Mouse (Mus musculus): Measurements from ENCODE around the gene Ntmt1. TPM values are rescaled to one million over a fixed set of nuclear protein-coding genes. Genes with fewer than 3 reads are reported as not detected.

Gene Ntmt1
- polyA plus RNA-seq, 1 experiment from 2014 or later = 84.5 TPM

GRCm38 (mm10) chr2:30807147-30807647, 429 bp upstream of the Ntmt1 start:
- 9% methylated on average over 28 of the region's 28 CpGs for WGBS
- H3K9ac ChIP-seq = peak overlapping the region; percentile 53
- H3K36me3 ChIP-seq = peaks cover 2% of the 10 kb centered on the region; the same call in 1 of the 2 replicates
- peak overlapping the region; percentile 61 for H3K27ac ChIP-seq
- H3K27me3 ChIP-seq (replicated peaks) = 0 out of 2 replicates have a peak, but pooled peaks cover 3% of the 10 kb centered on the region
- H3K9me3 ChIP-seq = no peaks in the 10 kb centered on the region
- H3K4me3 ChIP-seq (replicated peaks) = peak overlapping the region; percentile 78
- peaks cover 18% of the 10 kb centered on the region for H3K4me1 ChIP-seq (replicated peaks)
- ATAC-seq = peak; percentile 34
- H3K4me2 ChIP-seq (replicated peaks) = peak overlapping the region; percentile 89

DNA sequence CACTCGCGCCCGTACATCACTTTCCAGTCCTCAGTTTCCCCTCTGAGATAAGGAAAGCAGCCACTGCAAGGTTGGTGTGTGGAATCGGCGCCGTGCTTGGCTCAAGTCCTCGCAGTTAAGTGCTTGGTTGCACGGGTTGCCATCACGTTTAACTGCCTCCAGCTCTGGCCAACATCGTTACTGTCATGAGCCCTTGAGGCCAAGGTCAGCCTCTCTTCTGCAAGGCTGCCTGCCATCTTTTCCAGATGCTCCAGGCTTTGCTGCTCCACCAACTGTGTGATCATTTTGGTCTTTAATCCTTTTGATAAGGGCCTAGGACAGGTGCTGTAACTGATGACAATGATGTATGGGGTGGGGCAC, 650 bp downstream of the Ntmt1 start:
- Histone ChIP-seq H3K4me1 (replicated peaks) (peaks cover 18% of the 10 kb centered on the region), H3K4me3 (replicated peaks) (peak overlapping the region; percentile 78), H3K27ac (peak overlapping the region; percentile 80), H3K9ac (peak overlapping the region; percentile 93), H3K27me3 (replicated peaks) (0 out of 2 replicates have a peak, but pooled peaks cover 3% of the 10 kb centered on the region), H3K4me2 (replicated peaks) (peak overlapping the region; percentile 89), H3K9me3 (no peaks in the 10 kb centered on the region), H3K36me3 (peaks cover 9% of the 10 kb centered on the region)
- 2% methylated on average over 10 of the region's 10 CpGs for WGBS
- no peak; the same call in 1 of the 2 replicates for ATAC-seq

DNA sequence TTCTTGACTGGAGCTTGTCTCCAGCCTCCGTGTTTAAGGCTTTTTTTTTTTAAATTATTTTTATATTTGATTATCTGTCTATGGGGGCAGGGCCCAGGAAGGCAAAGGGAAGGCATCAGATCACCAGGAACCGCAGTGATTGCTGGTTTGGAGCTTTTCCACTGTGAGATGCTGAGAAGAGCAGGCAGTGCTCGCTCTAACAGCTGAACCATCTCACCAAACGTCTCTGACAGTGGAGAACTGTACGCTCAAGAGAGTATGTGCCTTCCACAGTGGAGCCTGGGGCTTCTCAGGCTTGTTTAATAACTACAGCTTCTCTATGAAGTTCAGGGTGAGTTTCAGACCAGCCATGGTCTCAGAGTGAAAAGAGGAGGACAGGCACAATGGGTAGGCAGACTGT, 1.9 kb downstream of the Ntmt1 start:
- Histone ChIP-seq H3K9me3 (no peaks in the 10 kb centered on the region), H3K27ac (no peak overlapping the region), H3K27me3 (replicated peaks) (no peaks in the 10 kb centered on the region), H3K36me3 (peaks cover 18% of the 10 kb centered on the region), H3K4me2 (replicated peaks) (peak overlapping the region; percentile 89), H3K4me1 (replicated peaks) (peaks cover 18% of the 10 kb centered on the region), H3K4me3 (replicated peaks) (no peak overlapping the region), H3K9ac (no peak overlapping the region)
- no peak for ATAC-seq
- 41% methylated on average over 5 of the region's 5 CpGs for WGBS

DNA sequence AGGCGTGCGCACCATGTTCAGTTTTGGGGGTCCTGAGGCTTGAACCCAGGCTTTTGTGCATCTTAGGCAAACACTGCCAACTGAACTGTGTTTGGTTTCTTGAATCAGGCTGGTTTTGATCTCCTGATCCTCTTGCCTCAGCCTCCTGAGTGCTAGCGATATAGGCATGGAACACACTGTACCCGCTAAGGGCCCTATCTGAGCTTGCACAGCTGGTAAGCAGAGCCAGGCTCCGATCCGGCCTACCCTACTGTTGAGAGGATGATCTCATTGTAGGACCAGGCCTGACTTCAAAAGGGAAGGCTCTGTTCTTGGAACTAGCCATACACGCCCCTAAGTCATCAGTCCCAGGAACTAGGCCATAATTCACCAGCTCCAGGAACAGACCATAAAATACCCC, 2.9 kb downstream of the Ntmt1 start:
- H3K4me1 ChIP-seq (replicated peaks) = peaks cover 18% of the 10 kb centered on the region
- H3K4me3 ChIP-seq (replicated peaks) = no peak overlapping the region
- WGBS = 81% methylated on average over 7 of the region's 7 CpGs
- H3K4me2 ChIP-seq (replicated peaks) = no peak overlapping the region
- no peak overlapping the region for H3K27ac ChIP-seq
- peaks cover 24% of the 10 kb centered on the region for H3K36me3 ChIP-seq
- H3K9me3 ChIP-seq = no peaks in the 10 kb centered on the region
- no peaks in the 10 kb centered on the region for H3K27me3 ChIP-seq (replicated peaks)
- no peak for ATAC-seq
- H3K9ac ChIP-seq = no peak overlapping the region

- Histone ChIP-seq H3K36me3 (peaks cover 59% of the 10 kb centered on the region), H3K9ac (no peak overlapping the region), H3K9me3 (no peaks in the 10 kb centered on the region), H3K4me1 (replicated peaks) (no peaks in the 10 kb centered on the region), H3K27ac (no peak overlapping the region), H3K4me3 (replicated peaks) (no peak overlapping the region), H3K27me3 (replicated peaks) (no peaks in the 10 kb centered on the region), H3K4me2 (replicated peaks) (no peak overlapping the region)
- 68% methylated on average over 1 of the region's 1 CpGs for WGBS
- ATAC-seq = no peak
Observed at GRCm38 (mm10) chr2:30816383-30816782, 8.8 kb downstream of the Ntmt1 start.

GRCm38 (mm10) chr2:30819873-30820272, 12.2 kb downstream of the Ntmt1 start:
- H3K27ac ChIP-seq = no peak overlapping the region
- no peaks in the 10 kb centered on the region for H3K27me3 ChIP-seq (replicated peaks)
- H3K9me3 ChIP-seq = no peaks in the 10 kb centered on the region
- no peak overlapping the region for H3K4me3 ChIP-seq (replicated peaks)
- 92% methylated on average over 5 of the region's 5 CpGs for WGBS
- H3K9ac ChIP-seq = no peak overlapping the region
- no peak for ATAC-seq
- peaks cover 71% of the 10 kb centered on the region for H3K36me3 ChIP-seq
- H3K4me2 ChIP-seq (replicated peaks) = no peak overlapping the region
- H3K4me1 ChIP-seq (replicated peaks) = peaks cover 19% of the 10 kb centered on the region

DNA sequence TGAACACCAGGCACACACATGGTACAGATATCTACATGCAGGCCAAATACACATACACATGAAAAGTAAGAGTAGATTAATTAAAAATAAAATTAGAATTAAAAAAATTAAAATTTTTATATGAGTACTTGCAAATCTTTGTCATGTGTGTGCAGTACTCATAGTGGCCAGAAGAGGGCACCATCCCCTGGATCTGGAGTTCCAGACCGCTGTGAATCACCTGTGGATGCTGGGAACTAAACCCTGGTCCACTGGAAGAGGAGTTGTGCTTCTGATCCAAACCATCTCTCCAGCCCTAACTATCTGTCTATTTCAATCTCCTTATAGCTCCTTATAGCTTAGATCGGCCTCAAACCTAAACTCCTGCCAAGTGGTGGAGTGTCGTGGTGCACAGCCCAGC, 13.4 kb downstream of the Ntmt1 start:
- H3K27me3 ChIP-seq (replicated peaks) = no peaks in the 10 kb centered on the region
- H3K4me1 ChIP-seq (replicated peaks) = peaks cover 19% of the 10 kb centered on the region
- peaks cover 67% of the 10 kb centered on the region for H3K36me3 ChIP-seq
- no peaks in the 10 kb centered on the region for H3K9me3 ChIP-seq
- WGBS = 95% methylated on average over 3 of the region's 3 CpGs
- no peak overlapping the region for H3K4me3 ChIP-seq (replicated peaks)
- ATAC-seq = no peak
- no peak overlapping the region for H3K9ac ChIP-seq
- H3K4me2 ChIP-seq (replicated peaks) = no peak overlapping the region
- H3K27ac ChIP-seq = no peak overlapping the region

- peaks cover 31% of the 10 kb centered on the region for H3K4me1 ChIP-seq (replicated peaks)
- no peaks in the 10 kb centered on the region for H3K9me3 ChIP-seq
- no peak for ATAC-seq
- H3K36me3 ChIP-seq = peaks cover 60% of the 10 kb centered on the region
- H3K4me2 ChIP-seq (replicated peaks) = no peak overlapping the region
- no peak overlapping the region for H3K9ac ChIP-seq
- no peak overlapping the region for H3K27ac ChIP-seq
- WGBS = 89% methylated on average over 8 of the region's 8 CpGs
- no peaks in the 10 kb centered on the region for H3K27me3 ChIP-seq (replicated peaks)
- no peak overlapping the region for H3K4me3 ChIP-seq (replicated peaks)
Observed at GRCm38 (mm10) chr2:30822460-30822859, 14.8 kb downstream of the Ntmt1 start.

DNA sequence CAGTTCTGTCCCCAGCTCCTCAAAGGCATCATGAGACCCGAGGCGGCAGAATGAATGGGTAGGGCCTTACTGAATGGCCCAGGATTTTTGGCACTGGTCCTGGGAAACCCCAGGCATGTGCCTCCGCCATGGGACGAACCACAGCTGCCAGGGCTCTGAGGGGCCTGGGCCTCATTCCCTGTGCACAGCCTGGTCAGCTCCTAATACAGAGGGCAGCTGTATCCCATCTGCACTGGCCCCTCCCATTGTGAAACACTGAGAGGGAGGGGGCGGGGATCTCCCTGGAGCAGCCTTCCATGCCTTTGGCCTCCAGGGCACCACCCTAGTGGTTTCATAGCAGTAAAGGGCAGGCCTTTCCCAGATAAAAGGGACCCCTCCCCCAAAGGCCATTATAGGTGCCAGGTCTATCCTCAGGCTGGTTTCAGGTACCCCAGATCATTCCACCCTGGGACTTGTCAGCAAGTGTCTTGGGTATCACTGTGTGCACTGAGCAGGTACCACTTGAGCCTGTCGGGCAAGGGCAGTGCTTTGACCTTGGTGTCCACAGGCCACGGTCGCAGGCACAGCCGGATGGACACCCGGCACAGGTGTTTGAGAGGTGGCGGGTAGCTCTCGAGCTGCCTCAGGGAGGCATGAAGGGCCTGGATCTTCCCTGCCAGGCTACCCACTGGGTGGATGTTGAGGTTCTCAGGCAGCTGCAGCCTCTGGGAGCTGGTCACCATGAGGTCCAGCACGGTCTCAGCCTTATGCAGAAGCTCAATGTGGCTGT, 15.9 kb downstream of the Ntmt1 start:
- peak overlapping the region; percentile 20; the same call in 1 of the 2 replicates for H3K9ac ChIP-seq
- H3K4me3 ChIP-seq (replicated peaks) = no peak overlapping the region
- WGBS = 65% methylated on average over 13 of the region's 13 CpGs
- H3K9me3 ChIP-seq = no peaks in the 10 kb centered on the region
- H3K27me3 ChIP-seq (replicated peaks) = no peaks in the 10 kb centered on the region
- peaks cover 35% of the 10 kb centered on the region for H3K4me1 ChIP-seq (replicated peaks)
- ATAC-seq = peak; percentile 57
- peak overlapping the region; percentile 51 for H3K27ac ChIP-seq
- peaks cover 60% of the 10 kb centered on the region for H3K36me3 ChIP-seq
- H3K4me2 ChIP-seq (replicated peaks) = no peak overlapping the region

GRCm38 (mm10) chr2:30826825-30827748, 19.5 kb downstream of the Ntmt1 start:
- Histone ChIP-seq H3K9ac (peak overlapping the region; percentile 80), H3K4me2 (replicated peaks) (peak overlapping the region; percentile 91), H3K27ac (peak overlapping the region; percentile 54; the same call in 1 of the 2 replicates), H3K4me1 (replicated peaks) (peaks cover 35% of the 10 kb centered on the region), H3K9me3 (no peaks in the 10 kb centered on the region), H3K4me3 (replicated peaks) (peak overlapping the region; percentile 93), H3K27me3 (replicated peaks) (no peaks in the 10 kb centered on the region), H3K36me3 (peaks cover 36% of the 10 kb centered on the region)
- 30% methylated on average over 26 of the region's 26 CpGs for WGBS
- peak; percentile 6 for ATAC-seq

- Histone ChIP-seq H3K4me1 (replicated peaks) (peaks cover 28% of the 10 kb centered on the region), H3K9ac (peak overlapping the region; percentile 80), H3K4me3 (replicated peaks) (peak overlapping the region; percentile 93), H3K27me3 (replicated peaks) (no peaks in the 10 kb centered on the region), H3K27ac (peak overlapping the region; percentile 54; the same call in 1 of the 2 replicates), H3K4me2 (replicated peaks) (peak overlapping the region; percentile 91), H3K9me3 (no peaks in the 10 kb centered on the region), H3K36me3 (peaks cover 27% of the 10 kb centered on the region)
- ATAC-seq = peak; percentile 91
- under 1% methylated on average over 63 of the region's 63 CpGs for WGBS
Observed at GRCm38 (mm10) chr2:30827749-30828475, 20.3 kb downstream of the Ntmt1 start.

Data from intestine, embryonic 15.5 days (tissue).